Mouse (Mus musculus): Measurements from ENCODE around the gene Edem1.
"Not testable (repeated sequence)": the region's sequence is repeated elsewhere in the genome, so short reads cannot be mapped to it uniquely, and the experiment has no call there.

Edem1 gene

GRCm38 (mm10) chr6:108829386-108830370 lies 1.2 kb downstream of the Edem1 start:
- DNase-seq (ENCODE audit: low read depth, low spot score), result no peak

- no peak for DNase-seq (ENCODE audit: low read depth, low spot score)
These were observed 3.7 kb downstream of the Edem1 start for GRCm38 (mm10) chr6:108832170-108832569.

- DNase-seq (ENCODE audit: low read depth, low spot score), result no peak
These were observed 4.5 kb downstream of the Edem1 start for GRCm38 (mm10) chr6:108832989-108833388.

- no peak for DNase-seq (ENCODE audit: low read depth, low spot score)
These were observed 5.7 kb downstream of the Edem1 start for GRCm38 (mm10) chr6:108833963-108834697.

GRCm38 (mm10) chr6:108835765-108836691 lies 7.6 kb downstream of the Edem1 start:
- no peak for DNase-seq (ENCODE audit: low read depth, low spot score)

GRCm38 (mm10) chr6:108837081-108837480 lies 8.6 kb downstream of the Edem1 start:
- DNase-seq (ENCODE audit: low read depth, low spot score), result no peak

GRCm38 (mm10) chr6:108837958-108838357 lies 9.5 kb downstream of the Edem1 start:
- no peak for DNase-seq (ENCODE audit: low read depth, low spot score)

- no peak for DNase-seq (ENCODE audit: low read depth, low spot score)
These were observed 11.0 kb downstream of the Edem1 start for GRCm38 (mm10) chr6:108839432-108839831.

- no peak for DNase-seq (ENCODE audit: low read depth, low spot score)
These were observed 12.6 kb downstream of the Edem1 start for GRCm38 (mm10) chr6:108840861-108841640.

- no peak for DNase-seq (ENCODE audit: low read depth, low spot score)
These were observed 15.2 kb downstream of the Edem1 start for GRCm38 (mm10) chr6:108843664-108844063.

GRCm38 (mm10) chr6:108844093-108844492 lies 15.7 kb downstream of the Edem1 start:
- no peak for DNase-seq (ENCODE audit: low read depth, low spot score)

- DNase-seq (ENCODE audit: low read depth, low spot score), result no peak
These were observed 16.3 kb downstream of the Edem1 start for GRCm38 (mm10) chr6:108844771-108845170.

- no peak for DNase-seq (ENCODE audit: low read depth, low spot score)
These were observed 23.7 kb downstream of the Edem1 start for GRCm38 (mm10) chr6:108852088-108852670.

GRCm38 (mm10) chr6:108852986-108853385 lies 24.5 kb downstream of the Edem1 start:
- DNase-seq (ENCODE audit: low read depth, low spot score), result no peak

- no peak for DNase-seq (ENCODE audit: low read depth, low spot score)
These were observed 30.1 kb downstream of the Edem1 start for GRCm38 (mm10) chr6:108858583-108858982.

GRCm38 (mm10) chr6:108861226-108861625 lies 32.8 kb downstream of the Edem1 start:
- DNase-seq (ENCODE audit: low read depth, low spot score), result no peak

GRCm38 (mm10) chr6:108862548-108862947 lies 34.1 kb downstream of the Edem1 start:
- DNase-seq (ENCODE audit: low read depth, low spot score), result no peak

- no peak for DNase-seq (ENCODE audit: low read depth, low spot score)
These were observed 37.9 kb downstream of the Edem1 start for GRCm38 (mm10) chr6:108866317-108866716.

- not testable (repeated sequence) for DNase-seq (ENCODE audit: low read depth, low spot score)
These were observed 40.6 kb downstream of the Edem1 start for GRCm38 (mm10) chr6:108869031-108869430.

- DNase-seq (ENCODE audit: low read depth, low spot score), result no peak
These were observed 42.0 kb downstream of the Edem1 start for GRCm38 (mm10) chr6:108870421-108870820.

Measured in embryo, embryonic 11.5 days (tissue).